Mouse (Mus musculus): ENCODE data around the gene Ppy. TPM values are rescaled to one million over a fixed set of nuclear protein-coding genes. Genes with fewer than 3 reads are reported as not detected.

Ppy gene
- polyA plus RNA-seq, 1 experiment from 2014 or later = not detected

DNA sequence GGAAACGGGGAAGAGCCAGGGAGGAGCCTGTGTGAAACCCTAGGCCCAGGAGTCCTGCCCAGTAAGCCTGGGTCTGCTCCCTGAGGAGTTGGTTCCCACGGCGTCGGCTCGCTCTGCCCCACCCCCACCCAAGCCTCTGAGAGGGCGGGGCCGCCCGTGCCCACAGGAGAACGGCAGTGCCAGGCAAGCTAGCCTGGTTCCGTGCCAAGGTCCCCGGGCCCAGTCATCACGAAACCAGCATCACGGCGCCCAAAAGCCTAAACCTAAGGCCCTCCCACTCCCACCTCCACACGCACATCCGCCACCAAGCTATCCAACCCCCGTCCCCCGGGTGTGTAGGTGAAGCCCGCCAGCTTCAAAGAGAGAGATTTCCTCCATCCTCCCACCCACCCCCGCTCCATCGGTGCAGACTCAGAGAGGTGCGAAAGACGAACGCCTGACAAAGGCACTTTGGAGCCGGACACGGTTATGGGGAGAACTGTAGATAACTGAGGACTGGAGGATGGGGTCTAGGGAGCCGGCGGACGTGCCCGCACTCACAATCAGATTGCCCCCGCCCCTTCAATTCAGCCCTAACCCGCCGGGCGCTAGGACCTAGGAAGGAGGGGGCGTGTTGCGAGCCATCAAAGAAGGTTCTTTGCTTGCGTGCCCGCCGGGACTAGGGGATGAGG is 13.9 kb downstream of the Ppy start:
- peaks cover 51% of the 10 kb centered on the region for H3K4me1 ChIP-seq
- H3K36me3 ChIP-seq = peaks cover 23% of the 10 kb centered on the region
- 2% methylated on average over 39 of the region's 39 CpGs for WGBS (ENCODE audit: insufficient replicate concordance)
- peak overlapping the region; percentile 96 for H3K4me2 ChIP-seq
- no peaks in the 10 kb centered on the region for H3K9me3 ChIP-seq (replicated peaks)
- peak overlapping the region; percentile 71 for H3K4me3 ChIP-seq
- peak; percentile 28 for ATAC-seq
- H3K27ac ChIP-seq = peak overlapping the region; percentile 98
- peak overlapping the region; percentile 84 for H3K9ac ChIP-seq
- peaks cover 12% of the 10 kb centered on the region for H3K27me3 ChIP-seq (replicated peaks)

DNA sequence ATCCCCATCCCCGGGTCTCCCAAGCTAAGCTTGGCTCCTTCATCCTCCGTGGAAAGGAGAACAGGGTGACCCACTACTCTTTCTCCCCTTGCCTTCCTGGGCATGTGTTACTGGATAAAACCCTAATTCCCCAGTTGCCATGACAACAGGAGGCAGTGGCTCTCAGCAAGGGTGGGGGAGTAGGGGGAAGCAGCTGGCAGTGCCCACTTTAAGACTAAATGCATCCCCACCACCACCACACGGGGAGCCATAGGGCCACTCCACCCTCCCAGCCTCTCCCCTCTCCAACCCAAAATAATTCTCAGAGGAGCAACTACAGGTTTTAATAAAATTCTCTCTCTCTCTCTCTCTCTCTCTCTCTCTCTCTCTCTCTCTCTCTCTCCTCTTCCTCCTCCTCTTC is 14.8 kb downstream of the Ppy start:
- Histone ChIP-seq H3K36me3 (peaks cover 23% of the 10 kb centered on the region), H3K9me3 (replicated peaks) (no peaks in the 10 kb centered on the region), H3K27me3 (replicated peaks) (peaks cover 14% of the 10 kb centered on the region), H3K4me3 (peak overlapping the region; percentile 71), H3K9ac (peak overlapping the region; percentile 84), H3K4me1 (peaks cover 59% of the 10 kb centered on the region), H3K4me2 (peak overlapping the region; percentile 96), H3K27ac (peak overlapping the region; percentile 98)
- 31% methylated on average over 3 of the region's 3 CpGs for WGBS (ENCODE audit: insufficient replicate concordance)
- no peak for ATAC-seq

DNA sequence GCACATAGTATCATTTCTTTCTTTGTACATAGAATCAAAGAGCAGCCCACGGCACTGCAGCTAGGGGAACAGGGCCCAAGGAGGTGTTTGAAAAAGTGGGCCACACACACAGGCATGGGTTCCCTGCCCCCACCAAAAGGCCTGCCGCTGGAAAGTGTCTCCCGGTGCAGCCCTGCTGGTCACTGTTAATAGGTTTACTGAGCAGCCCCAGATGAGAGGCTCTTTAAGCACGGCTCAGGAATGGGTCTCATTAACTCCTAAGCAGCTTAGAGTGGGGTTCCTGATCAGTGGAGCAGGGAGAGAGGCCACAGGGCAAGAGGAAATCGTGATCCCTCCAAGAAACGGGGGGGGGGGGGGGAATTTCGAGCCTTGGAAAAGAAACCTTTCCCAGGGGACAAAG is 17.0 kb downstream of the Ppy start:
- Histone ChIP-seq H3K27me3 (replicated peaks) (peaks cover 26% of the 10 kb centered on the region), H3K9ac (no peak overlapping the region), H3K4me1 (peaks cover 47% of the 10 kb centered on the region), H3K9me3 (replicated peaks) (no peaks in the 10 kb centered on the region), H3K4me2 (no peak overlapping the region), H3K36me3 (peaks cover 41% of the 10 kb centered on the region), H3K4me3 (no peak overlapping the region), H3K27ac (no peak overlapping the region)
- ATAC-seq = no peak
- WGBS (ENCODE audit: insufficient replicate concordance) = 69% methylated on average over 7 of the region's 7 CpGs

DNA sequence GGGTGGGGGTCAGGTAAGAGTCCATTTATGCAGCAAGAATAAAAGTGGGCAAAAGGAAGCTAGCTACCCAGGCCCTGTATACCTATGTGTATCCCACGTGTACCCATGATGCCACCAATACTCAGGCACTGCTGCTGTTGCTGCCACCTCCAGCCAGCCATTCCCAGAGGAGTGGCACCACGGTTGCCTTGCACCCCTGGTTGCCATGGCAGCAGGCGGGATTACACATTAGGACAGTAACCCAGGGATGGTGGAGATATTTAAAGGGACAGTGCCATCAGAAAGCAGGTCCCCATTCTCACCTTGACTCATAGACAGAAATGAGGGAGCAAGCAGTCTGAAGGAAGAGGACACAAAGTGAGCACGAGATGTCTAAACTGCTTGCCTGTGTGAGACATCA is 17.9 kb downstream of the Ppy start:
- Histone ChIP-seq H3K27me3 (replicated peaks) (peaks cover 26% of the 10 kb centered on the region), H3K4me3 (no peak overlapping the region), H3K9me3 (replicated peaks) (no peaks in the 10 kb centered on the region), H3K9ac (no peak overlapping the region), H3K27ac (no peak overlapping the region), H3K36me3 (peaks cover 50% of the 10 kb centered on the region), H3K4me2 (peak overlapping the region; percentile 70), H3K4me1 (peaks cover 42% of the 10 kb centered on the region)
- ATAC-seq = no peak
- WGBS (ENCODE audit: insufficient replicate concordance) = 76% methylated on average over 4 of the region's 4 CpGs

DNA sequence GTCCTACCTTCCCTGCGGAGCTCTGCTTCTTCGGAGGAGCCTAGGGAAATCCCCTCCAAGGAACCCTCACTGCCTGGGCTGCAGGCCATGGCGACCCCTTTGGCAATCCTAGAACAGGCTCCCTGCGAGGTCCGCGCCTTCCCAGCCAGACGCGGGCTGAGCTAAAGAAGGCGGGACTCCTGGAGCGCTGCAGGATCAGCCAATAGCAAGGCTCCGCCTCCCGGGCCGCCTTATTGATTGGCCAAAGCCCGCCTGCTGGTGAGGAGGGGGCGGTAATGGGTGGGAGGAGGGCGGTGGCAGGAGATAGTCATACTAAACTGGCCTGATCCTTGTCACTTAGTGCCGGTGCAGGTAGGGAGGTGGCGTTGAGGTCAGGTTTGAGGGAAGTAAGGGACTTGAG is 18.8 kb downstream of the Ppy start:
- H3K4me2 ChIP-seq = peak overlapping the region; percentile 70
- H3K4me1 ChIP-seq = peaks cover 36% of the 10 kb centered on the region
- H3K9me3 ChIP-seq (replicated peaks) = no peaks in the 10 kb centered on the region
- ATAC-seq = peak; percentile 71
- peaks cover 56% of the 10 kb centered on the region for H3K36me3 ChIP-seq
- peak overlapping the region; percentile 58; the same call in 1 of the 2 replicates for H3K9ac ChIP-seq
- H3K27ac ChIP-seq = no peak overlapping the region
- H3K27me3 ChIP-seq (replicated peaks) = peaks cover 26% of the 10 kb centered on the region
- 4% methylated on average over 18 of the region's 18 CpGs for WGBS (ENCODE audit: insufficient replicate concordance)
- H3K4me3 ChIP-seq = peak overlapping the region; percentile 41

DNA sequence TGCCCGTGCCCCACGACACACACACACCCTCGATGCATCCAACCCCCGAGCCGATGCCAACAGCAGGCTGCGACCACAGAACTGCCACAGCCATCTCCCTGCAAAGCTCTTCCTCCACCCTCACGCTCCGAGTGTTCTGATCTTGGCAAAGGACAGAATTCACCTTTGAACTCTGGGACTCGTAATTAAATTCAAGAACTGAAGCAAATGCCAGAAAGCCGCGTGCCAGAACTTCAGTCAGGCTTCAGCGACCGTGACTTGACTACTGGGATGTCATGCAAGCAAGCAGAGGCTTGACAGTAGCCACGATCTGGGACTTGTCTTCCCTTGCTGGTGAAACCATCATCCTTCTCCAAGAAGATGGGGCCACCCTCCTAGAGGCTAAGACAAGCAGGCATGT is 27.4 kb downstream of the Ppy start:
- Histone ChIP-seq H3K27me3 (replicated peaks) (peaks cover 32% of the 10 kb centered on the region), H3K27ac (no peak overlapping the region), H3K4me1 (peaks cover 22% of the 10 kb centered on the region), H3K4me3 (no peak overlapping the region), H3K9ac (no peak overlapping the region), H3K9me3 (replicated peaks) (no peaks in the 10 kb centered on the region), H3K36me3 (peaks cover 38% of the 10 kb centered on the region), H3K4me2 (no peak overlapping the region)
- ATAC-seq = no peak
- WGBS (ENCODE audit: insufficient replicate concordance) = 81% methylated on average over 14 of the region's 14 CpGs

DNA sequence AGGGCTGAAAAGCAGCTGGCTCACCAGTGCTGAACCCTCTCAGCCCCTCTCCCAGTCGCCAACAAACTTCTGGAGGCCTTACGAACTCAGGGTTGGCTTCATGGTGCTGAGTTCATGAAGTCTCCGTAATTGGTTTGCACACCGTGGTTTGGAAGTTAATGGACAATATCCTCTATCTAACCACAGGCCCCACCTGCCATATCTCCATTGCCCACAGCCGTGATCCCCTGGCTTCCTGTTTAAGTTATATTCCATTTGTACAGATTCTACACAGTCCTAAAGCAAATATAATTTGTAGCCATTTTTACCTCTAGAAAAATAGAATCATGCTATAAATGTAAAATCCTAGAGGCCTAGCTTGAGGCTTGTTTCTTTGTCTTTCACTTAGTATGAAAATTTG is 28.4 kb downstream of the Ppy start:
- no peaks in the 10 kb centered on the region for H3K9me3 ChIP-seq (replicated peaks)
- H3K27me3 ChIP-seq (replicated peaks) = peaks cover 32% of the 10 kb centered on the region
- ATAC-seq = no peak
- no peak overlapping the region for H3K4me3 ChIP-seq
- peaks cover 24% of the 10 kb centered on the region for H3K4me1 ChIP-seq
- H3K27ac ChIP-seq = no peak overlapping the region
- H3K36me3 ChIP-seq = peaks cover 28% of the 10 kb centered on the region
- no peak overlapping the region for H3K4me2 ChIP-seq
- WGBS (ENCODE audit: insufficient replicate concordance) = 28% methylated on average over 5 of the region's 5 CpGs
- no peak overlapping the region for H3K9ac ChIP-seq

DNA sequence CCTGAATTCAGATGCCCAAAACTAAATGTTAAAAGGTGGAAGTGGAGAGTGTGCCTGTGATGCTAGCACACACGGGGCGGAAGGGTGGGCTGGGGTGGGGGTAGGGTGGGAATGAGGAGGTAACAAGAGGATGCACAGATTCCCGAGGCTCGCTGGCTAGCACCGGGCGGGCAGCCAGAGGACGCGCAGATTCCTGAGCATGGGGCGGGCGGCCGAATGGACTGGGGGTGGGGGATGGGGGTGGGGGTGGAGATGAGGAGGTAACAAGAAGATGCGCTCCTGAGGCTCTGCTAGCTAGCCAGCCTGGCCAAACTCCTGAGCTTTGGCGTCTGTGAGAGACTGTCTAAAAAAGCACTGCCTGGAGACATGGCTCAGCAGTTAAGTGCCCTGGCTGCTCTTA is 30.7 kb downstream of the Ppy start:
- H3K4me2 ChIP-seq = peak overlapping the region; percentile 17; the same call in 1 of the 2 replicates
- no peak overlapping the region for H3K27ac ChIP-seq
- H3K4me1 ChIP-seq = peaks cover 17% of the 10 kb centered on the region; the same call in 1 of the 2 replicates
- no peaks in the 10 kb centered on the region for H3K9me3 ChIP-seq (replicated peaks)
- peaks cover 32% of the 10 kb centered on the region for H3K27me3 ChIP-seq (replicated peaks)
- H3K4me3 ChIP-seq = no peak overlapping the region
- no peak overlapping the region for H3K9ac ChIP-seq
- peaks cover 19% of the 10 kb centered on the region for H3K36me3 ChIP-seq
- no peak for ATAC-seq
- 10% methylated on average over 13 of the region's 13 CpGs for WGBS (ENCODE audit: insufficient replicate concordance)

DNA sequence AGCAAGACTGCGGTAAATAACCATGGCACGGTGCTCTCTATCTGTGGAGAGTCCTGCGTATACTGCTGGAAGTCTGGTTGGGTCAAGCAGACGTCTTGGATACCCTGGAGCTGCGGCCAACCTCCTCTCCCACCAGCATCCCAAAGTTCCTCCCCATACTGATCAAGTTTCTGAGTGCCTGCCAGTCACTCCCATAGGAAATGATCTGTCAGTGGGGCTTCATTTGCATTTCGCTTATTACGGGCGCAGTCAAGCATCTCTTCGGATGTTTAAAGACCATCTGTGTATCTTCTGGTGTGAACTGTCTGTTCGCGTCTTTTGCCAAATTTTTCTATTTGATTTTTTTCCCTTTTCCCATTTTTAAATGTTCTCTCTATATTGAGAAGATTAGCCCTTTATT is 31.5 kb downstream of the Ppy start:
- 54% methylated on average over 11 of the region's 11 CpGs for WGBS (ENCODE audit: insufficient replicate concordance)
- H3K27me3 ChIP-seq (replicated peaks) = peaks cover 31% of the 10 kb centered on the region
- no peak for ATAC-seq

DNA sequence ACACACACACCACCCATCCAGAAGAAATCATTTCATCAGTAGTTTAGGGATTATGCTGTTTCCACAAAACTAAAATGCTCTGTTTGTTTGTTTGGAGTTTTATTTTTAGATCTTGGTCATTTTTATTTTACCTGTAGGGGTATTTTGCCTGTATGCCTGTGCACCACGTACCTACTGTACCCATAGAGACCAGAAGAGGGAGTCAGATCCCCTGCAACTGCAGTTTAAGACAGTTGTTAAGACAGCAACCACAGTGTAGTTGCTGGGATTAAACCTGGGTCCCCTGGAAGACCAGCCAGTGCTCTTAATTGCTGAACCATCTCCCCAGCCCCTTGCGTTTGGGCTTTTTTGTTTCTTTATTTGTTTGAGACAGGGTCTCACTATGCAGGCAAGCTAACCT is 32.1 kb downstream of the Ppy start:
- peaks cover 25% of the 10 kb centered on the region for H3K27me3 ChIP-seq (replicated peaks)
- no peak overlapping the region for H3K27ac ChIP-seq
- H3K4me2 ChIP-seq = no peak overlapping the region
- H3K36me3 ChIP-seq = peaks cover 14% of the 10 kb centered on the region
- no peak overlapping the region for H3K4me3 ChIP-seq
- no peak overlapping the region for H3K9ac ChIP-seq
- WGBS (ENCODE audit: insufficient replicate concordance) = 24% methylated on average over 2 of the region's 2 CpGs
- ATAC-seq = no peak
- H3K4me1 ChIP-seq = peaks cover 16% of the 10 kb centered on the region; the same call in 1 of the 2 replicates
- H3K9me3 ChIP-seq (replicated peaks) = no peaks in the 10 kb centered on the region

More for the DNA sequence above, 31.5 kb downstream of the Ppy start:
- H3K27ac ChIP-seq = no peak overlapping the region
- H3K9me3 ChIP-seq (replicated peaks) = no peaks in the 10 kb centered on the region
- no peak overlapping the region for H3K9ac ChIP-seq
- no peak overlapping the region for H3K4me3 ChIP-seq
- peaks cover 12% of the 10 kb centered on the region for H3K36me3 ChIP-seq
- no peak overlapping the region for H3K4me2 ChIP-seq
- H3K4me1 ChIP-seq = peaks cover 17% of the 10 kb centered on the region; the same call in 1 of the 2 replicates

DNA sequence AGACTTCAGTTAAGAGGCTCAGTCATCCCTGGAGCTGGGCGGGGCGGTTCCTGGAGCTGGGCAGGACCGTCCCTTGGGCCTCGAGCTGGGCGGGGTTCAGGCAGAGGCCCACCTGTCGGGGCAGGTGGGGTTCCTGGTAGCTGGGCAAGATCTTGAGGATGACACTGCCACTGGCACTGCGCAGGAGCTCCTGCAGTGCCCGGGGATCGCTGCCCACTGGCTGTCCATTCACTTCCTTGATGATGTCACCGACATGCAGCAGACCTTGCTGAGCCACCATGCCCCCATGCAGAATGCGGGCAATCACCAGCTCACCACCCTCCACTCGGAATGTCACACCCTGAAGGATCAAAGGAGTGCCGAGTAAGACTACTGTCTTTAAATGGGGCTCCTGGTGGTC is 38.0 kb downstream of the Ppy start:
- H3K4me3 ChIP-seq = no peak overlapping the region
- no peak for ATAC-seq
- WGBS (ENCODE audit: insufficient replicate concordance) = 57% methylated on average over 13 of the region's 13 CpGs

DNA sequence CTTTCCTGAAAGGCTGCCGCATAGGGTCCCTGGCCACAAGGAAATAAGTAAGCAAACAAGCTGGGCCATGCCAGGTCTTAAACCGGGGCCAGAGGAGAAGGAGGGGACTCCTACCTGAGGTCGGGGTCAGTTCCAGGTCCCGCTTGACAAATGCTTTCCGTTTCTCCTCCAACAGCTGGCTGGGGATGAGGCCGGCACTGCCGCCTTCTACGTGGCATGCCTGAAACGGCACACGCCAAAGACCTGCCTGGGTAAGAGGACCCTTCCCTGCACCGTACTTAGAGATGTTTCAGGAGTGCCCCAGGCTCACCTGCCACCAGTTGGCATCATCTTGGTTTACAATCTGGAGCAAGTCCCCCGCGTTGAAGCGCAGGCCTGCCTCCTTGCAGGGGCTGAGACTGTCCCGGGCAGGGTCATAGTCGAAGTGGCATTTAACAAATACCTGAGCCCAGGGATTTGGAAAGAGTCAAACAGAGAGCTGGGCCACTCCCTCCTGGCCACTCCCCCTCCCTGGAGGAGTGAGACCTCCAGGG is 39.1 kb downstream of the Ppy start:
- Histone ChIP-seq H3K4me2 (no peak overlapping the region), H3K4me3 (no peak overlapping the region), H3K4me1 (peaks cover 24% of the 10 kb centered on the region), H3K9me3 (replicated peaks) (no peaks in the 10 kb centered on the region), H3K9ac (0 out of 2 replicates have a peak overlapping the region, but pooled peaks have one; percentile 2), H3K36me3 (peaks cover 56% of the 10 kb centered on the region), H3K27ac (no peak overlapping the region), H3K27me3 (replicated peaks) (peaks cover 41% of the 10 kb centered on the region)
- no peak for ATAC-seq
- 34% methylated on average over 16 of the region's 16 CpGs for WGBS (ENCODE audit: insufficient replicate concordance)

More for the DNA sequence above, 38.0 kb downstream of the Ppy start:
- Histone ChIP-seq H3K9me3 (replicated peaks) (no peaks in the 10 kb centered on the region), H3K4me2 (no peak overlapping the region), H3K36me3 (peaks cover 56% of the 10 kb centered on the region), H3K4me1 (peaks cover 27% of the 10 kb centered on the region), H3K27me3 (replicated peaks) (peaks cover 30% of the 10 kb centered on the region), H3K27ac (no peak overlapping the region), H3K9ac (no peak overlapping the region)
